Mouse (Mus musculus) limb, embryonic 11.5 days (tissue): ENCODE data around the gene Mthfd1. TPM values are rescaled to one million over a fixed set of nuclear protein-coding genes. Genes with fewer than 3 reads are reported as not detected.
"Not testable (repeated sequence)": the region's sequence is repeated elsewhere in the genome, so short reads cannot be mapped to it uniquely, and the experiment has no call there.

Source experiments
- ATAC-seq: fragments of 200-750 bp; cut with Nextera tagmentation; 2 replicates; pipeline ENCODE4 v1.8.0; 2017; ENCODE audit warnings: low read depth; ENCODE audit not compliant: insufficient number of reproducible peaks, low FRiP score, low TSS enrichment
- DNase-seq: peaks from one replicate; pipeline ENCODE4 v3.0.0-alpha.2; 2015; ENCODE audit warnings: low spot score
- H3K27ac ChIP-seq: fragments of 300-500 bp; sonication (generic); replicated peaks from 2 replicates; pipeline ENCODE4 v1.5.1; 2014; ENCODE audit warnings: low read depth, mild to moderate bottlenecking, low read length
- H3K27me3 ChIP-seq: fragments of 300-500 bp; sonication (generic); 2 replicates; pipeline ENCODE4 v1.6.1; 2014; ENCODE audit warnings: mild to moderate bottlenecking, low read length, mixed read lengths; ENCODE audit not compliant: control insufficient read depth, insufficient read depth
- H3K36me3 ChIP-seq: fragments of 300-500 bp; sonication (generic); 2 replicates; pipeline ENCODE4 v1.6.1; 2014; ENCODE audit warnings: mild to moderate bottlenecking, low read length, moderate library complexity, mixed read lengths; ENCODE audit not compliant: control insufficient read depth, insufficient read depth
- H3K4me1 ChIP-seq: fragments of 300-500 bp; sonication (generic); 2 replicates; pipeline ENCODE4 v1.6.1; 2014; ENCODE audit warnings: low read length, mixed read lengths; ENCODE audit not compliant: control insufficient read depth, insufficient read depth
- H3K4me2 ChIP-seq: fragments of 300-500 bp; sonication (generic); 2 replicates; pipeline ENCODE4 v1.6.1; 2014; ENCODE audit warnings: low read depth, mild to moderate bottlenecking, moderate library complexity; ENCODE audit not compliant: severe bottlenecking
- H3K4me3 ChIP-seq: fragments of 300-500 bp; sonication (generic); 2 replicates; pipeline ENCODE4 v1.5.1; 2014; ENCODE audit warnings: low read depth, low read length
- H3K9ac ChIP-seq: fragments of 300-500 bp; sonication (generic); 2 replicates; pipeline ENCODE4 v1.6.1; 2014; ENCODE audit warnings: mild to moderate bottlenecking, low read length
- H3K9me3 ChIP-seq: fragments of 300-500 bp; sonication (generic); 2 replicates; pipeline ENCODE4 v1.6.1; 2016; ENCODE audit warnings: low read length; ENCODE audit not compliant: control insufficient read depth
- WGBS: fragments of 180-500 bp; shearing (Covaris S2); extraction: QIAGEN DNeasy Blood & Tissue Kit; methylation state at CpG from one replicate; pipeline ENCODE4 v1.1.7; 2014; 5-methylcytosine and 5-hydroxymethylcytosine counted together
- polyA plus RNA-seq: library from polyadenylated mRNA; unstranded; fragments of >200 nt; fragmentation: Nextera tagmentation; extraction: Ambion mirVana; gene quantifications from 2 replicates; pipeline ENCODE4 v1.2.1, GENCODE M21; 2014

The Mthfd1 gene
- polyA plus RNA-seq: 80.0 and 85.8 TPM in 2 replicates

DNA sequence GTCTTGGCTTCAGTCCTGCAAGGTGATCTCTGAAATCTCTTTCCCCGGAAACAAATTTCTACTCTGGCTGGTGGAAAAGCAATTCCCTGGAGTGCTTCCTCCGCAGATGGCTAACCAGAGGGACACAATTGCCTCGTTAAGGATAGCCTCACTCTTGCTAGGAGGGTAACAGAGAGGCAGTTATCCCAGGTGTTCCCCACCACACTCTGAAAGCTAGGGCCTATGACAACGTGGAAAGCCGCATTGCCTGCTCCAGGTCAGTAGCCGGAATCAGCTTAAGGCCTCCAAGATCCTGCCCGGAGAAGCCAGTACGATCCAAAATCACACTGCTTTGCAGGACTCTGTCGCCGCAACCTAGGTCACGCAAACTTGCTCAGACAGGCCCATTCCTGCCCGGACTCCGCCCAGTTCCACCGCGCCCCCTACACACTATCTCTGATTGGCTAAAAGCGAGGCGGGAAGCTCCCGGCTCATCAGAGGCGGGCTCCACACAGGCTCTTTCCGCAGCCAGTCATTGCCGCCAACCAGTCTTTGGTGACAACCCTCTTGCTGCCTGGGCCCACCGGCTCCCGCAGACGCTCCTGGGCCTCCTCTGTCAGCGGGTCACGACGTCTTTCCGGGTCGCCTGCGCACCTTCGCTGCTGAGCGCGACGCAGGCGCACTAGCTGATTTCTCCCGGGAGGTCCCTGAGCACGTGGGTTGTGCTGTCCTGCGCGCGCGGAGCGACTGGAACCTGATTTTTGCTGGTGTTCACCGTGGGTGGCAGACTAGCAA, at the start of gene Mthfd1:
Mthfd1 (plus strand) TSS at position 574 of the 774 bp plus-strand sequence.
- H3K36me3 ChIP-seq: no peaks in the 10 kb centered on the region
- H3K27ac ChIP-seq: 0 out of 2 replicates have a peak within 1 kb of the TSS, but pooled peaks have one; percentile 22
- no peaks in the 10 kb centered on the region for H3K4me1 ChIP-seq
- 2% methylated on average over 43 of the region's 43 CpGs for WGBS
- H3K9ac ChIP-seq: peak within 1 kb of the TSS; percentile 70
- H3K27me3 ChIP-seq: no peaks in the 10 kb centered on the region
- DNase-seq (peak; percentile 93), ATAC-seq (peak; percentile 99)
- H3K9me3 ChIP-seq: no peaks in the 10 kb centered on the region
- peak within 1 kb of the TSS; percentile 51 for H3K4me3 ChIP-seq
- peak within 1 kb of the TSS; percentile 91 for H3K4me2 ChIP-seq

DNA sequence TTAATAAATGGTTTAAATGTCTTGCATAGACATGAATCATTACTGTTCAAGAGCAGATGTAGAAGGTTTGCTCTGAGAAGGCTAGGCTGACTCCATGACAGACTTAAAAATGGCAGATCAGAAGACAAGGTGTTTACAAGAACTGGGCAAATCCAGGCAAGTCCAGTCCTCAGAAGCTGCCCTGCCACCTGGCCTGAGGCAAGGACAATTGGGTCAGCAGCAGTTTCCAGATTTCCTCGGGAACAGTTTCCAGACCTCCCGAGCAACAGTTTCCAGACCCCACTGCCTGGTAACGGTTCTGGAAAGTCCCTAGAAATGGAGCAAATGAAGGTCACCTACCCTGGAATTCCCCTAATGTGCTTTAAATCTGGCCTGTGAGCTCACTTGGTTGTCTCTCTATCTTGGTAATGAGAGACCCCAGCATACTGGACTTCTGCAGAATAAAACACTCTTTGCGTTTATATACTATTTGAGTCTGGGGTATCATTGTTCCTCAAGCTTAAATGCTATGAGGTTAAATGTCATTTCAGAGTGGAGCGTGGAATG, 45.6 kb upstream of the Mthfd1 start:
- ATAC-seq (no peak), DNase-seq (no peak)
- WGBS: 90% methylated on average over 5 of the region's 5 CpGs
- H3K9me3 ChIP-seq: no peaks in the 10 kb centered on the region
- no peak overlapping the region for H3K4me2 ChIP-seq
- H3K27ac ChIP-seq: no peak overlapping the region
- no peaks in the 10 kb centered on the region for H3K36me3 ChIP-seq
- H3K9ac ChIP-seq: no peak overlapping the region
- H3K4me3 ChIP-seq: no peak overlapping the region
- H3K4me1 ChIP-seq: no peaks in the 10 kb centered on the region
- H3K27me3 ChIP-seq: no peaks in the 10 kb centered on the region

DNA sequence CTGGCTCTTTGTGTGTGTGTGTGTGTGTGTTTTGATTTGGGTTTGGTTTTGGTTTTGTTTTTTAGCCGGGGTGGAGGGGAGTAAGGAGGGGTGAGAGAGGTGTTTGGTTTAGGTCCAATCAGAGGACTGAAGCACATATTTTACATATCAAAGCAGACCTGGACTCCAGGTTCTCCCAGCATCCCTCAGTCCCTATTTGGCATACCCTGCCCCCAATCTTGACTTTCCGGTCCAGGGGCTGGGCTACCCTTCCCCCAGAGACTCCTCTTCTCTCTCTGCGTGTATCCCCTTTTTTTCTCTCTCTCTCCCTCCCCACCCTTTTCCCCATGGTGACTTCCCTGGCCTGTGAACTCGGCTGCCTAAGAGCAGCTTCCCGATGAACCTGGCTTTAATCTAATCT, 40.0 kb upstream of the Mthfd1 start:
- no peak overlapping the region for H3K4me3 ChIP-seq
- H3K27me3 ChIP-seq: no peaks in the 10 kb centered on the region
- no peak overlapping the region for H3K27ac ChIP-seq
- DNase-seq: no peak
- no peak overlapping the region for H3K9ac ChIP-seq
- H3K4me1 ChIP-seq: no peaks in the 10 kb centered on the region
- 28% methylated on average over 5 of the region's 5 CpGs for WGBS
- no peaks in the 10 kb centered on the region for H3K36me3 ChIP-seq
- H3K9me3 ChIP-seq: no peaks in the 10 kb centered on the region
- no peak overlapping the region for H3K4me2 ChIP-seq
- no peak for ATAC-seq

DNA sequence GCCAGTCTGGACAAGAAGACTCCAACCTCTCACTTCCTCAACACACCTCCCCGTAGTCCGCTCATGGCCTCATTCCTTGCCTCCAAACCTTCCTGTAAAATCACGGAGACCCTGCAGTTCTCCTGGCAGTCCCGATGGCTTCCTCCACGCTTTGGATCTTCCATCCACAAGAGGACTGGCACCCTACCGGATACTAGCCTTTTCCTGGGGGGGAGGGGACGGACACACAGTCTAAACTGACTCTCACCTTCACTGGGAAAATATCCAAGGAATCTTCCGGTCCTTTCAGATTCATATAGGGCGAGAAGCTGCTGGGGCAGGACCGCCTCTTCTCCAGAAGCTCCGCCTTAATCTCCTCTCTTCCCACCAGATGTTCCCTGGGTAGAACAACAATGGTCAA, 38.4 kb upstream of the Mthfd1 start:
- no peak overlapping the region for H3K4me2 ChIP-seq
- H3K36me3 ChIP-seq: no peaks in the 10 kb centered on the region
- H3K27me3 ChIP-seq: no peaks in the 10 kb centered on the region
- DNase-seq: no peak
- no peaks in the 10 kb centered on the region for H3K9me3 ChIP-seq
- ATAC-seq: no peak
- no peak overlapping the region for H3K4me3 ChIP-seq
- H3K27ac ChIP-seq: no peak overlapping the region
- WGBS: 71% methylated on average over 11 of the region's 11 CpGs
- H3K4me1 ChIP-seq: no peaks in the 10 kb centered on the region
- no peak overlapping the region for H3K9ac ChIP-seq

DNA sequence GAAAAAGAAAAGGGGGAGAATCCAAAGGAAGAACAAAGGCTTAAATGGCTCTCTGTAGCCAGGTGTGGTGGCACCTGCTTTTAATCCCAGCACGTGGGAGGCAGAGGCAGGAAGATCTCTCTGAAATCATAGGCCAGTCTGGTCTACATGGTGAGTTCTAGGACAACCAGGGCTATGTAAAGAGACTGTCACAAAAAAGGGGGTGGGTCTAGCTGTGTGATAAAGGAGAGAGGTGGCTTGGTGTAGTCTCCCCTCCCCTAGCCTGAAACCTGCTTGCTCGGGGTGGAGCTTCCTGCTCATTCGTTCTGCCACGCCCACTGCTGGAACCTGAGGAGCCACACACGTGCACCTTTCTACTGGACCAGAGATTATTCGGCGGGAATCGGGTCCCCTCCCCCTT, 33.0 kb upstream of the Mthfd1 start:
- WGBS: 72% methylated on average over 2 of the region's 8 CpGs
- not testable (repeated sequence) for ATAC-seq, H3K27me3 ChIP-seq

DNA sequence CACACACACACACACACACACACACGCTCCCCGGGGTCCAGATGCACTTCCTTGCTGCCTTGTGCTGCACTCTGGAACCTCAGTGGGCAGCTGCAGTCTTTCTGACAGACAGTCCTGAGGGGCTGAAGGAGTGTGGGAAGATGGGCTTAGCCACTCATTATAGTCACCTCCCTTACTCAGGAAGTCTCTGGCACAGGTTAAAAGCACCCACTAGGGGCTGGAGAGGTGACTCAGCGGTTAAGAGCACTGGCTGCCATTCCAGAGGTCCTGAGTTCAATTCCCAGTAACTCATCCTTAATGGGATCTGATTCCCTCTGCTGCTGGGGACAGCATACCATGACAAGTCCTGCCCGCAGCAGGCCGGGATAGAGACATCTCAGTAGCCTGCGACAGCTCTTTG, 24.5 kb upstream of the Mthfd1 start:
- H3K27ac ChIP-seq: no peak overlapping the region
- ATAC-seq (no peak), DNase-seq (no peak)
- H3K27me3 ChIP-seq: no peaks in the 10 kb centered on the region
- H3K9ac ChIP-seq: no peak overlapping the region
- no peaks in the 10 kb centered on the region for H3K9me3 ChIP-seq
- no peak overlapping the region for H3K4me3 ChIP-seq
- no peaks in the 10 kb centered on the region for H3K36me3 ChIP-seq
- no peaks in the 10 kb centered on the region for H3K4me1 ChIP-seq
- no peak overlapping the region for H3K4me2 ChIP-seq
- WGBS: 81% methylated on average over 6 of the region's 6 CpGs

More for the DNA sequence above, 33.0 kb upstream of the Mthfd1 start:
- not testable (repeated sequence) for H3K9me3 ChIP-seq, H3K4me1 ChIP-seq, DNase-seq, H3K4me2 ChIP-seq, H3K4me3 ChIP-seq, H3K27ac ChIP-seq, H3K9ac ChIP-seq, H3K36me3 ChIP-seq

DNA sequence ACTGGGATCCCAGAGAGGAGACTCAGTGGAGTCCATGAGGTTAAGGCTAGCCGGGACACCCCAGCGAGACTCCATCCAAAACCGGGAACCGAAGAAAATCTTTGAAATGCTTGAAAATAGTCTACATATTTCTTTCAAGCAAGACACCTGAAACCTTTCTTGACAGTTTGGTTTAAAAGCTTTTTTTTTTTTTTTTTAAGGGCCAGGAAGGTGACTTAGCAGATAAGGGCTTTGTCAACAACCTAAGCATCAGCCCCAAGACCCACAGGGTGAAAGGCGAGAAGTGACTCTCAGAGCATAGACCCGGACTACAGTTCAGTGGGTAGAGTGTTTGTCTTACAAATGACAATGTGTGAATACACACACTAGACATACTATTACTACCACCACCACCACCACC, 19.8 kb upstream of the Mthfd1 start:
- Histone ChIP-seq H3K36me3 (no peaks in the 10 kb centered on the region), H3K27me3 (no peaks in the 10 kb centered on the region), H3K27ac (no peak overlapping the region), H3K4me3 (no peak overlapping the region), H3K4me1 (no peaks in the 10 kb centered on the region), H3K4me2 (no peak overlapping the region), H3K9me3 (no peaks in the 10 kb centered on the region), H3K9ac (no peak overlapping the region)
- ATAC-seq: no peak
- 89% methylated on average over 6 of the region's 6 CpGs for WGBS
- DNase-seq: no peak

DNA sequence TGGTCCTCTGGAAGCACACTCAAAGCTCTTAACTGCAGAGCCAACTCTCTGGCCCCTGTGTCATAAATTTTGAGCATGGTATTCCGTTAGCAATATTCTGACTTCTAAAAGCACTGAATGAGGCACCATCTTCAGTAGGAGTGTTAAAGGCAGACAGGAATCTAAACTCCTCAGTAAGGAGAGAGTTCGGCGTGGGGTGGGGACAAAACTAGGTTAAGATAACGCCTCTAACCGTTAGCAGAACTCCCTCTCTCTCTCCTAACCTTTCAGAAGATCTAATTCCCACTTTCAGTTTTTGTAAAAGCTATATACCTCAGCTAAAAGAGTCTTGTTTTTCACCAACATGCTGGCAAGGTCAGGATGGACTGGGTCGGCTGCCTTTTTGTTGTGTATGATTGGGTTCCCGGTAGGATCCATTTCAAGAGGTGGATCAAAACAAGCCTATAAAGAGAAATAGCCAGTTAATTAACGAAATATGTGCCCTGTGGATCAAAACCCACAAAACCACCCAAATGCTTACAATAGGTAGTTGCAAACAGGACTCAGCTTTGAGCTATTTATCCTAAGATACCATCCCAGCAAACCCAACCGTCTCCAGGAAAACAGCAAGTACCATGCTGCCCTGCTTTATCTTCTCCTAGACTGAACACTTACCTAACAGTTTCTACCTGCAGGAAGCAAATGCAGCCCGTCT, 15.8 kb upstream of the Mthfd1 start:
- no peaks in the 10 kb centered on the region for H3K36me3 ChIP-seq
- H3K27me3 ChIP-seq: no peaks in the 10 kb centered on the region
- DNase-seq (no peak), ATAC-seq (no peak)
- H3K4me2 ChIP-seq: no peak overlapping the region
- 72% methylated on average over 10 of the region's 10 CpGs for WGBS
- no peaks in the 10 kb centered on the region for H3K9me3 ChIP-seq
- H3K4me1 ChIP-seq: no peaks in the 10 kb centered on the region
- H3K9ac ChIP-seq: no peak overlapping the region
- no peak overlapping the region for H3K4me3 ChIP-seq
- H3K27ac ChIP-seq: no peak overlapping the region
